Mouse (Mus musculus) E14TG2a.4 (cell line): ENCODE measurements around the gene Hspa12a.

ENCODE experiments used
- CTCF ChIP-seq: conservative IDR thresholded peaks from 2 replicates; pipeline ENCODE4 v1.5.1; 2014; ENCODE audit warnings: low read length
- NANOG ChIP-seq: IDR thresholded peaks from 2 replicates; pipeline ENCODE4 v1.6.1; 2014; ENCODE audit warnings: borderline replicate concordance, low read length, mixed read lengths
- POU5F1 ChIP-seq: IDR thresholded peaks from 2 replicates; pipeline ENCODE4 v1.6.1; 2014; ENCODE audit warnings: low read length, borderline replicate concordance

GRCm38 (mm10) chr19:58974126-58974525 lies 30.7 kb upstream of the Hspa12a start:
- no peak for TF ChIP-seq CTCF
- TF ChIP-seq NANOG: no peak
- no peak for TF ChIP-seq POU5F1
